Mouse (Mus musculus) NIH3T3 (cell line): ENCODE measurements around the gene Hoxd1.

Source experiments
- DNase-seq: peaks from one replicate; pipeline ENCODE4 v3.0.0-alpha.2; 2012; ENCODE audit warnings: low read depth

The Hoxd1 gene

GRCm38 (mm10) chr2:74732513-74733316, 30.1 kb upstream of the Hoxd1 start:
- no peak for DNase-seq

DNA sequence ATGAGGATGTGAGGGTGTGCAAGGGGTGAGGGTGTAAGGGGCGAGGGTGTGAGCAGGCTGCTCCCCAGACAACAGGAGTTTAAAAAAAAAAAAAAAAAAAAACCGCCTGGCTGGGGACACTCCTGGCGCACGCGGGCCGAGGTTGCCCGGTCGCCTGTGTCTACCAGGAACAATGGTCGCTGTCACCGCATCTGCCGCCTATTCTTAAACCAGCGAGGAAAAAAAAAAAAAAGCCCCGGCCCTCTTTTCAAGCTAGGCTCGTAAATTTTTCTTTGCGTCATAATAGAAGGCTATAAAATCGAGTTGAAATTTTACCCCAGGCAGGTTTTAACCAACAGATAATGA, 29.5 kb upstream of the Hoxd1 start:
- no peak for DNase-seq

DNA sequence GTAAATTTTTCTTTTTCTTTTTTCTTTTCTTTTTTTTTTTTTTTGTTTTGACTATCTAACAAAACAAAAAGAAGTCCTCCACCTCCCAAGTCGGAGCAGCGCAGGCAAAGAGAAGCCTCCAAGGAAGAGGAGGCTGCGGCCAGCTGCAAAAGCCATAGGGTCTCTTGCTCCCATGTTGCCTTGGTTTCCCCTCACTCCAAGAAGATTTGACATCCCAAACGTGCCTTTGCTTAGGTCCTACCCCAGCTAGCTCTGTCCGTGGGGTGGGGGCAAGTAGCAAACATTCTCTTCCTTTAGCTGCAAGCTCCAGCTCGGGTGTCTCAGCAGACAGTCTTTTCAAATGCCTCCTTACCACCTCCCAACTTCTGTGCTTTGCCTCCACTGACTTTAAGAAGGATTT, 29.0 kb upstream of the Hoxd1 start:
- no peak for DNase-seq

DNA sequence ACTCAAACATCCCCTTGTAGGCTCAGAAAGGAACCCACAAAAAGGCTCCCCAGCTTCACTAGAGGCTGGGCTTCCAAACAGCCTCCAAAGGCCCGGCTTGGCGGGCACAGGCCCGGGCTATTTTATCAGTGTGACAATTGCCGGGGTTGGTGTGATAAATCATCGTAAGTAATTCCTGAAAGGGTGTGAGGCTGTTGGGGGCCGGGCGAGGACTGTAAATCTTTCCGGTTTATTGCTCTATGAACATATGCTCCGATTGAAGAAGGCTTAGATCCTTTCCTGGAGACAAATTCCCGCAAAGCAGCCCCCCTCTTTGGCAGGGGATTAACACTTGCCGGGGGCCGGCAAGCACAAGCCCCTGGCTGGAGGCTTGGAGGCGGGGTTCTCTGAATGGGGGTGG, 28.3 kb upstream of the Hoxd1 start:
- no peak for DNase-seq

- DNase-seq, result no peak
Observed at GRCm38 (mm10) chr2:74734996-74735811, 27.6 kb upstream of the Hoxd1 start.

DNA sequence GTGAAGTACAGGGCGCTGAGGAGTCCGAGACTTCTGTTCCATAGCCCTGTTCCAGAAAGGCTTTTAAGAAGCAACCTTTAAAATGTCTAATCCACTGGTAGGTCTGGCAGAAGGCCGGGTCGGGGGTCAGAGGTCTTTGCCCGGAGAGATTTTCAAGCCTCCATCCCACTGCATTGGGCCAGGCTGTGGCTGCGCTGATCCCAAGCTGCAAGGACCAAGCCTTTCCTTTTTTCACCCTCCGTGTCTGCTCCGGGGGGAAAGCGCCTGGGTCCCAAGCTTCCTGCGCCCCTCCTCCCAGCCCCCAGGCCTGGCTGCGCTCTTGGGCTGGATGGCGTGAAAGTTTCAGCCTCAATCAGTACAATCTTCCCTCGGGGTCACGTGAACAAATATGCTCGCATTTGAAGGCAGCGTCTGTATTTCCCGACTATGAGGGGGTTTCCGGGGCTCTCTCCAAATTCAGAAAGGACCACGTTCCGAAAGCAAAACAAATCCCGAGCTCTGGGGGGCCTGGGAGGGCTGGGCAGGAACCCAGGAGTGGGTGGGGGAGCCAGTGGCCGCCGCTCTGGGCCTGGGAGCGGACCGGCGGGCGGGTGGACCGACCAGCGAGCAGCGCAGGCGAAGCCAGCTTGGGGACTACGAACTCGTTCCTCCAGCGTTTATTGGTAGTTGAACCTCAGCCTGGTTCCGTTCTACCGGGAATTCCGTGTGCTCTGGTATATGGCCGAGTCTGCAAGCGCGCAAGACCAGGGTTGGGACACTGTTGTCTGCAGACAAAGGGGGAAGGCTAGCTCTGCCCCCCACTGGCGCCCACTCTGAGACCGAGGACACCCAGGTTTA, 26.7 kb upstream of the Hoxd1 start:
- DNase-seq, result no peak

- no peak for DNase-seq
Observed at GRCm38 (mm10) chr2:74736688-74737577, 25.8 kb upstream of the Hoxd1 start.

DNA sequence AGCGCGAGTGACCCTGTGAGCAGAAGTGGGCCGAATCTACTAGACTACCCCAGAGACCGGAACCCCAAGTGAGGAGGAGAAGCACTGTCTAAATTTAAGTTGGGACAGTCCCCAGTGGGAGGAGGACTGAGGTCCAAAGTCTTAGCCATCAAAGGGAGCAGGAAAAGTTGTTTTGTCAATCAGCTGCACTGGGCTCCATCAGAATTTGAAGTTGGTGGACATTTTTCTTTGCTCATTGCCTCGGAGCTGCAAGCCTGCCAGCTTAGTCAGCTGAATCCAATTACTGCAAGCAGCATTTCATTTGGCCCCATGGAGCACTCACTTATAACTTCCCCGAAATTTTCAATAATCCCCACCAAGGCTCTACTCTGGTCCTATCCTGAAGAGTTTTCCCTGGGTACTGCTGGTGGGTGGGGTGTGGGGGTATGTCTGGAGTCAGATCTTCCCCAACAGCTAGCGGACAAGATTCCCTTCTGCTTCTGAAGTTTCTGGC, 25.2 kb upstream of the Hoxd1 start:
- peak; percentile 85 for DNase-seq

- no peak for DNase-seq
Observed at GRCm38 (mm10) chr2:74738623-74739475, 23.9 kb upstream of the Hoxd1 start.

DNA sequence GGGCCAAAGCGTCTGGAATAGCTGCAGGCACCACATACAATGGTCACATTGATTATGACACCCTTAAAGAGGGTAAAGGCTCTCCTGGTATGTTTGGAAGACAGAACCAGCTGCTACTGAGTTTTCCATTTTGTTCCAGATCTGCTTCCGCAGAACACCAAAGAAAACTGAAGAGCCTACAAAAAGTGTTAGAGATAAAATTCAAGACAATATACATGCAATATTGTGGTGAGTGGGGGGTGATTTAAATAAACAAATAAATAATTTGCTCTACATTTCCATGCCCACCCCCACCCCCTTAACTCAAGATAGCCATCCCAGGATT, 23.3 kb upstream of the Hoxd1 start:
- no peak for DNase-seq

- no peak for DNase-seq
Observed at GRCm38 (mm10) chr2:74739869-74740268, 22.9 kb upstream of the Hoxd1 start.

- no peak for DNase-seq
Observed at GRCm38 (mm10) chr2:74740311-74741091, 22.3 kb upstream of the Hoxd1 start.

DNA sequence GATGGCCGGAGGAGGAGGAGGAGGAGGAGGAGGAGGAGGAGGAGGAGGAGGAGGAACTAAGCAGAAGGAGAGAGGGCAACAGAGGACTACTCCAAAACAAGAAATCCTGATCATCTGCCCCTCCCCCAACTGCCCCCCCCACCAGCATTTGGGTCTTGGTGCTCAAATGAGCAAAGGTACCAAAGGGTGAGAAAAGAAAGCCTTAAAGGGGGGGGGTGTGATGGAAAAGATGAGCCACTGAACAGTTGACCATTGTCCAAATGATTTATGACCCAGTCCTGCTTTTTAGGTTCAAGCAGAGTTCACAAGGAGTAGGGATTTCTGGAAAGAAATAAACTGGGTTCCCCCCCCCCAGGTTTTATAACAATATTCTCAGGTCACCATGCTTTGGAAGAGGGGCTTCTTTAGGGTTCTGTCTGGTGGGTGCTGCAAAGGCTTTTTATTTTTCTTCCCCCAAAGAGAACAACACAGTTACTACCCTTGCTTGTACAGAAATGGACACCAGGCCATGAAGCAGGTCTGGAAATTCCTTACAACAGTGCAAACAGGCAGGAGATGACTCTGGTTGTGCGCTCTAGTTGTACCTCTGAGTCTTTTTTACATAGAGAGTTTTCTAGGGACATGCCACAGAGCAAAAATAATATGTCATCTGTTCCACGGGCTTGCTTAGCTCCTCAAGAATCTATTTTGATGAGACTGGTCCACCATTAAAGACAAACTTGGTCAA, 21.4 kb upstream of the Hoxd1 start:
- peak; percentile 5 for DNase-seq

DNA sequence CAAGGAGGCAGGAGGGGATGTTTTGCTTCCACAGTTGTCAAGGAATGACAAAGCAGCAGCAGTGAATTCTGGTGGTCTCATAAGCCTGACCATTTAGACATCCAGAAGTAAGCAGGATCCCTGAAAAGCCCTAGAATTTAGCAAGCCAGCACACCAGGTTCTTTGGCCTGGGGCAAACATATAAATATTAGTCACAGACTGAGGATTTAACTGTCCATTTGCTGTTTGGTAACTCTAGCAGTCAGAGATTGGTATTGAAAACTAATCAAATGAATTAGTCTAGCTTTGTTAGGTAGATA, 20.9 kb upstream of the Hoxd1 start:
- DNase-seq, result no peak

- DNase-seq, result no peak
Observed at GRCm38 (mm10) chr2:74745540-74746297, 17.1 kb upstream of the Hoxd1 start.

DNA sequence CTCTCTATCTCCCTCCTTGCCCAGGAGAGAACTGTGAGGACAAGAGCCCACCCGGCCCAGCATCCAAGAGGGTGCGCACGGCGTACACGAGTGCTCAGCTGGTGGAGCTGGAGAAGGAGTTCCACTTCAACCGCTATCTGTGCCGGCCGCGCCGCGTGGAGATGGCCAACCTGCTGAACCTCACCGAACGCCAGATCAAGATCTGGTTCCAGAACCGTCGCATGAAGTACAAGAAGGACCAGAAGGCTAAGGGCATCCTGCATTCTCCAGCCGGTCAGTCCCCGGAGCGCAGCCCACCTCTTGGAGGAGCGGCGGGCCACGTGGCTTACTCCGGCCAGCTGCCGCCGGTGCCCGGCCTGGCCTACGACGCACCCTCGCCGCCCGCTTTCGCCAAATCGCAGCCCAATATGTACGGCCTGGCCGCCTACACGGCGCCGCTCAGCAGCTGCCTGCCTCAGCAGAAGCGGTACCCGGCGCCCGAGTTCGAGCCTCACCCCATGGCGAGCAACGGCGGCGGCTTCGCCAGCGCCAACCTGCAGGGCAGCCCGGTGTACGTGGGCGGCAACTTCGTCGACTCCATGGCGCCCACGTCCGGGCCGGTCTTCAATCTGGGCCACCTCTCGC, 16.4 kb upstream of the Hoxd1 start:
- DNase-seq, result no peak

- DNase-seq, result no peak
Observed at GRCm38 (mm10) chr2:74747006-74747405, 15.8 kb upstream of the Hoxd1 start.

- no peak for DNase-seq
Observed at GRCm38 (mm10) chr2:74747661-74748141, 15.1 kb upstream of the Hoxd1 start.
